In the genomic region with DNA sequence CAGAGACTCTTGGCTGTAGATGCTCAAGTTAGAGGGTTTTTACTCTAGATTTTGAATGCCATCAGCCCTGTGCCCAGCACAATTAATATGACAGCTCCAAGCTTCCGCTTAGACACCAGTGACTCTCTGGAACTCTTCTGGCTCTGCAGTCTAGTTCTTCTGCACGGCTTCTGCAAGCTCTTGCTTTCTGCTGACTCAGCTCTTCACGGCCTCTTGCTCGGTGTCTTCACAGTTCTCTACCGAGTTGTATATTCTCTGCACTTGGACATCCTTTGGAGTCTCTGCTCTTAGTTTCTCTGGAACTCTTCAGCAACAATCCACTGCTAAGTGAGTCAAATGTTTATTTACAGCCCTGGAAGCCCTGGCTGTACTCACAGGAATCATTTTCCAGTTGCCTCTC, we compare ENCODE assay signal across 28 mouse cellular contexts. TPM values are rescaled to one million over a fixed set of nuclear protein-coding genes. Genes with fewer than 3 reads are reported as not detected.
"Had no signal": no experiment of that assay in that cellular context is flagged by ENCODE, and none has a peak within 500 bp of the region (broad histone marks: within the 10 kb centered on the region; RNA-seq: fewer than 3 reads in every experiment).

No protein-coding gene starts in this region.

- H3K4me1 ChIP-seq: limb, embryonic 13.5 days; liver, embryonic 12.5 days; liver, embryonic 15.5 days; lung, embryonic 15.5 days; midbrain, embryonic 10.5 days; midbrain, embryonic 15.5 days had no signal

- H3K27me3 ChIP-seq: limb, embryonic 13.5 days; liver, embryonic 12.5 days; liver, embryonic 15.5 days; lung, embryonic 15.5 days; midbrain, embryonic 15.5 days; neural tube, embryonic 12.5 days; neural tube, embryonic 15.5 days had no signal

- H3K4me2 ChIP-seq: limb, embryonic 13.5 days; liver, embryonic 12.5 days; liver, embryonic 15.5 days; lung, embryonic 15.5 days; midbrain, embryonic 15.5 days; neural tube, embryonic 12.5 days; neural tube, embryonic 15.5 days had no signal

- H3K36me3 ChIP-seq: limb, embryonic 10.5 days; limb, embryonic 13.5 days; liver, embryonic 12.5 days; liver, embryonic 15.5 days; lung, embryonic 15.5 days; midbrain, embryonic 10.5 days; midbrain, embryonic 15.5 days; neural tube, embryonic 12.5 days; neural tube, embryonic 15.5 days had no signal

- H3K4me3 ChIP-seq: limb, embryonic 10.5 days; limb, embryonic 13.5 days; liver, embryonic 12.5 days; liver, embryonic 15.5 days; lung, embryonic 15.5 days; megakaryocyte, embryonic 14.5 days; midbrain, embryonic 10.5 days; midbrain, embryonic 15.5 days; neural tube, embryonic 12.5 days; neural tube, embryonic 15.5 days had no signal

- H3K9me3 ChIP-seq: limb, embryonic 10.5 days; limb, embryonic 13.5 days; liver, embryonic 12.5 days; liver, embryonic 15.5 days; lung, embryonic 15.5 days; megakaryocyte, embryonic 14.5 days; midbrain, embryonic 10.5 days; midbrain, embryonic 15.5 days; neural tube, embryonic 12.5 days; neural tube, embryonic 15.5 days had no signal

- DNase-seq: kidney, adult 11 months; kidney, adult 9 months; kidney, postnatal 36 days; liver; lung, adult 18-20 months; lung, postnatal 10 days; lung, postnatal 36 days; right cerebral cortex, adult 18-20 months; right cerebral cortex, postnatal 14 days; right cerebral cortex, postnatal 4 days; thymus, postnatal 25 days had no signal

- H3K27ac ChIP-seq: limb, embryonic 10.5 days; limb, embryonic 13.5 days; liver, embryonic 12.5 days; liver, embryonic 15.5 days; lung, embryonic 15.5 days; midbrain, embryonic 10.5 days; midbrain, embryonic 15.5 days; neural tube, embryonic 12.5 days; neural tube, embryonic 15.5 days; stomach, postnatal 0 days had no signal

- H3K9ac ChIP-seq: limb, embryonic 13.5 days; liver, embryonic 12.5 days; liver, embryonic 15.5 days; lung, embryonic 15.5 days; midbrain, embryonic 15.5 days; neural tube, embryonic 12.5 days; neural tube, embryonic 15.5 days had no signal

- ATAC-seq: liver, embryonic 12.5 days; midbrain, embryonic 15.5 days had no signal

RNA-seq across cellular contexts. Expression of a gene that starts 14.4 kb away (rescaled TPM):
- total RNA-seq: layer of hippocampus, postnatal 14 days had no signal
- polyA plus RNA-seq: limb, embryonic 10.5 days; liver, embryonic 12.5 days; lung, embryonic 15.5 days; midbrain, embryonic 10.5 days; neural tube, embryonic 12.5 days; stomach, embryonic 14.5 days had no signal

RNA-seq across cellular contexts. Expression of a gene that starts 23.5 kb away (rescaled TPM):
- total RNA-seq: layer of hippocampus, adult 8-10 months; layer of hippocampus, postnatal 14 days; left cerebral cortex, adult 18-20 months; left cerebral cortex, postnatal 25 days had no signal
- polyA plus RNA-seq: kidney, embryonic 16.5 days; limb, embryonic 10.5 days; limb, embryonic 13.5 days; liver, embryonic 12.5 days; liver, embryonic 15.5 days; midbrain, embryonic 10.5 days; midbrain, embryonic 15.5 days; neural tube, embryonic 12.5 days; neural tube, embryonic 15.5 days had no signal

RNA-seq across cellular contexts. Expression of a gene that starts 32.4 kb away (rescaled TPM):
- total RNA-seq: layer of hippocampus, postnatal 14 days; left cerebral cortex, adult 18-20 months; left cerebral cortex, postnatal 25 days had no signal
- polyA plus RNA-seq: limb, embryonic 10.5 days; limb, embryonic 13.5 days; liver, embryonic 12.5 days; midbrain, embryonic 10.5 days; neural tube, embryonic 12.5 days had no signal
